Mouse (Mus musculus) stomach, postnatal 0 days (tissue): ENCODE results near the gene Col1a2. TPM values are rescaled to one million over a fixed set of nuclear protein-coding genes. Genes with fewer than 3 reads are reported as not detected.

Experiments used
- ATAC-seq: fragments of 200-750 bp; cut with Nextera tagmentation; 2 replicates; pipeline ENCODE4 v1.8.0; 2017; ENCODE audit not compliant: low FRiP score, low TSS enrichment
- DNase-seq: peaks from one replicate; pipeline ENCODE4 v3.0.0-alpha.2; 2016; ENCODE audit warnings: low spot score
- H3K27ac ChIP-seq: fragments of 300-500 bp; sonication (generic); replicated peaks from 2 replicates; pipeline ENCODE4 v1.5.1; 2014; ENCODE audit warnings: mild to moderate bottlenecking, control low read depth
- H3K27me3 ChIP-seq: fragments of 300-500 bp; sonication (generic); 2 replicates; pipeline ENCODE4 v1.6.1; 2014; ENCODE audit warnings: low read length; ENCODE audit not compliant: control insufficient read depth, insufficient read depth
- H3K36me3 ChIP-seq: fragments of 300-500 bp; sonication (generic); 2 replicates; pipeline ENCODE4 v1.6.1; 2014; ENCODE audit warnings: low read length, mixed read lengths; ENCODE audit not compliant: control insufficient read depth, insufficient read depth
- H3K4me1 ChIP-seq: fragments of 300-500 bp; sonication (generic); replicated peaks from 2 replicates; pipeline ENCODE4 v1.6.1; 2014; ENCODE audit warnings: antibody characterized with exemption; ENCODE audit not compliant: control insufficient read depth, insufficient read depth
- H3K4me2 ChIP-seq: fragments of 300-500 bp; sonication (generic); replicated peaks from 2 replicates; pipeline ENCODE4 v1.6.1; 2014; ENCODE audit warnings: low read depth, mild to moderate bottlenecking, control low read depth, moderate library complexity
- H3K4me3 ChIP-seq: fragments of 300-500 bp; sonication (generic); 2 replicates; pipeline ENCODE4 v1.5.1; 2014; ENCODE audit warnings: low read depth, low read length, control low read depth
- H3K9ac ChIP-seq: fragments of 300-500 bp; sonication (generic); 2 replicates; pipeline ENCODE4 v1.6.1; 2014; ENCODE audit warnings: mild to moderate bottlenecking, low read length, control low read depth, mixed read lengths
- H3K9me3 ChIP-seq: fragments of 300-500 bp; sonication (generic); 2 replicates; pipeline ENCODE4 v1.6.1; 2016; ENCODE audit warnings: low read length; ENCODE audit not compliant: control insufficient read depth
- CTCF ChIP-seq: IDR thresholded peaks from 2 replicates; pipeline ENCODE4 v1.5.1; 2016; ENCODE audit warnings: antibody characterized with exemption, low read depth, mild to moderate bottlenecking, moderate library complexity
- EP300 ChIP-seq: optimal IDR thresholded peaks from 2 replicates; pipeline ENCODE3; 2016; ENCODE audit warnings: antibody characterized with exemption
- WGBS: fragments of 180-500 bp; shearing (Covaris S2); extraction: QIAGEN DNeasy Blood & Tissue Kit; methylation state at CpG from one replicate; pipeline ENCODE4 v1.1.7; 2014; 5-methylcytosine and 5-hydroxymethylcytosine counted together
- polyA plus RNA-seq: library from polyadenylated mRNA; unstranded; fragments of >200 nt; fragmentation: Nextera tagmentation; extraction: Ambion mirVana; gene quantifications from 2 replicates; pipeline ENCODE4 v1.2.1, GENCODE M21; 2015

The Col1a2 gene
- polyA plus RNA-seq, 1 experiment from 2014 or later, result 504 TPM

- no peak for DNase-seq
- H3K9me3 ChIP-seq, result no peaks in the 10 kb centered on the region
- no peak overlapping the region for H3K9ac ChIP-seq
- H3K4me2 ChIP-seq, result no peak overlapping the region
- H3K4me1 ChIP-seq, result no peaks in the 10 kb centered on the region
- no peak for TF ChIP-seq EP300
- TF ChIP-seq CTCF, result no peak
- no peaks in the 10 kb centered on the region for H3K27me3 ChIP-seq
- H3K27ac ChIP-seq, result no peak overlapping the region
- no peak overlapping the region for H3K4me3 ChIP-seq
- ATAC-seq, result no peak
- no peaks in the 10 kb centered on the region for H3K36me3 ChIP-seq
- 34% methylated on average over 3 of the region's 3 CpGs for WGBS
Observed at GRCm38 (mm10) chr6:4465320-4465719, 39.3 kb upstream of the Col1a2 start.

GRCm38 (mm10) chr6:4483577-4483936 is 21.1 kb upstream of the Col1a2 start:
- Histone ChIP-seq H3K36me3 (no peaks in the 10 kb centered on the region), H3K27me3 (no peaks in the 10 kb centered on the region), H3K4me3 (no peak overlapping the region), H3K4me1 (peaks cover 5% of the 10 kb centered on the region), H3K9ac (no peak overlapping the region), H3K4me2 (no peak overlapping the region), H3K27ac (peak overlapping the region; percentile 25; the same call in 1 of the 2 replicates), H3K9me3 (no peaks in the 10 kb centered on the region)
- DNase-seq, result no peak
- ATAC-seq, result no peak
- 56% methylated on average over 4 of the region's 4 CpGs for WGBS
- TF ChIP-seq EP300, result no peak
- TF ChIP-seq CTCF, result no peak

- peak overlapping the region; percentile 25 for H3K27ac ChIP-seq
- H3K4me3 ChIP-seq, result no peak overlapping the region
- H3K4me2 ChIP-seq, result peak overlapping the region; percentile 2; the same call in 1 of the 2 replicates
- ATAC-seq (no peak), DNase-seq (no peak)
- TF ChIP-seq EP300, result no peak
- TF ChIP-seq CTCF, result no peak
- peaks cover 5% of the 10 kb centered on the region for H3K4me1 ChIP-seq
- H3K27me3 ChIP-seq, result no peaks in the 10 kb centered on the region
- 25% methylated on average over 7 of the region's 7 CpGs for WGBS
- no peaks in the 10 kb centered on the region for H3K36me3 ChIP-seq
- no peaks in the 10 kb centered on the region for H3K9me3 ChIP-seq
- no peak overlapping the region for H3K9ac ChIP-seq
Observed at GRCm38 (mm10) chr6:4483937-4484601, 20.5 kb upstream of the Col1a2 start.

- peaks cover 5% of the 10 kb centered on the region for H3K4me1 ChIP-seq
- no peak overlapping the region for H3K4me3 ChIP-seq
- no peaks in the 10 kb centered on the region for H3K9me3 ChIP-seq
- no peaks in the 10 kb centered on the region for H3K36me3 ChIP-seq
- H3K27ac ChIP-seq, result peak overlapping the region; percentile 93
- no peak for TF ChIP-seq EP300
- TF ChIP-seq CTCF, result no peak
- no peak overlapping the region for H3K9ac ChIP-seq
- WGBS, result 3% methylated on average over 1 of the region's 1 CpGs
- H3K4me2 ChIP-seq, result peak overlapping the region; percentile 37
- ATAC-seq (peak; percentile 82; the same call in 1 of the 2 replicates), DNase-seq (peak; percentile 36)
- H3K27me3 ChIP-seq, result no peaks in the 10 kb centered on the region
Observed at GRCm38 (mm10) chr6:4488349-4488748, 16.3 kb upstream of the Col1a2 start.

DNA sequence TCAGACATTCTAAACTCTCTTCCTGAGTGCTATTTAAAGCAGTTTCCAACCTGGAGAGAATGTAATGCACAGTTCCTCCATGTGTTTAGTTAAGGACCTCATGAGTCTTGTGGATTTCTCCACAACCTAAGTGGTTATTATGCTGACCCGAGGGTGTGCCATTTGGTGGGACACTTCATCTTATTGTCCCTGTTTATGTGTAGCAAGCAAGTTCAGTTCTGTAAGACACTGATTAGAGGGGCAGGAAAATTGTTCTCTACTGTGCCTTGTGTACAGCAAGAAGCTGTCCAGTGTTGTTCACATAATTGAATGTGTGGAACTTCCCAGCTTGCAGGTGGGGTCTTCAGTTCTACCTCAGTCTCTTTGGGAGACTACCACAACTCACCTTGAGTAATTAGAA is 15.6 kb upstream of the Col1a2 start:
- ATAC-seq, result no peak
- 46% methylated on average over 1 of the region's 1 CpGs for WGBS
- peak overlapping the region; percentile 37 for H3K4me2 ChIP-seq
- H3K27ac ChIP-seq, result peak overlapping the region; percentile 93
- no peaks in the 10 kb centered on the region for H3K27me3 ChIP-seq
- H3K9ac ChIP-seq, result peak overlapping the region; percentile 23; the same call in 1 of the 2 replicates
- no peak overlapping the region for H3K4me3 ChIP-seq
- peaks cover under 1% of the 10 kb centered on the region for H3K4me1 ChIP-seq
- DNase-seq, result no peak
- H3K36me3 ChIP-seq, result no peaks in the 10 kb centered on the region
- H3K9me3 ChIP-seq, result no peaks in the 10 kb centered on the region
- TF ChIP-seq EP300 (no peak), CTCF (no peak)

DNA sequence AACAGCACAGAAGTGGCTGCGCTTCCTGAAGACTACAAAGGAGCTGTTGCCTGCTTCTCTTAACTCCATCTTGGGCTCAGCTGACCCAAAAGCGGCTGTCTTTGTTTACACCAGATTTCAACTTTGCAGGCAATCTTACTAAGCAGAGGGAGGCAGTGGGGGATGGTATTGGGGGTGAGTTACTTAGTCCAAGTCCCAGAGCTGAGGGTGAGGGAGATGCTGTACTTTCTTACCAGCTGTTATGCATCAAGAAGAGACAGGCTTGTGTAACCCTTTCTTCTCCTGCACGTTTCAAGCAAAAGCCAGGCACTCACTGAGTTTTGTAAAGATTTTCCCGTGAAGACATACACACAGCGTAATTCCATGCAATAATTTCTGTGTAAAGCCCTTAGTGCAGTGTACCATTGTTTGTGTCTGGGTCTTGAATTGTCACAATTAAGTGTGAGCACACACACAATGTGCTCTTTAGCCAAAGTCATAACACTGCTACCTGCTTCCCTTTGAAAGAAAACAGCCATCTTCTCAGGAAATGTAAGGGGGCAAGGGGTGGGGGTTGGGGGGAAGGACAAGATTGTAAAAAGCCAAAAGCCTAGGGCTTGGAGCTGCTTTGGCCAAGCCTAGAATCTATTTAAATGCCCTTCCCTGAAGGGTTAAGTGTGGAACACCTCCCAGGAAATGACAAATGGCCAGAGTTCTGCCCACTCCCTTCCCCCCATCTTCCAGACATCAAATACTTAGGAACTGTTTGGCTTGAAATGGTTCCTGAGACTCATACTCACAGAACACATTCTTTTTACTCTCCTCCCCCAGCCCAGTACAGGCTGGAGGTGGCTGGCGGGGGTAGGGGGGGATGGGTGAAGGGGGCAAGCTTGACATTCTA is 15.0 kb upstream of the Col1a2 start:
- peak overlapping the region; percentile 47 for H3K9ac ChIP-seq
- 24% methylated on average over 6 of the region's 6 CpGs for WGBS

More for the DNA sequence above, 15.0 kb upstream of the Col1a2 start:
- Histone ChIP-seq H3K4me3 (peak overlapping the region; percentile 22; the same call in 1 of the 2 replicates), H3K4me1 (no peaks in the 10 kb centered on the region), H3K36me3 (no peaks in the 10 kb centered on the region), H3K27me3 (no peaks in the 10 kb centered on the region), H3K4me2 (peak overlapping the region; percentile 45), H3K9me3 (no peaks in the 10 kb centered on the region), H3K27ac (peak overlapping the region; percentile 93)
- ATAC-seq (peak; percentile 90), DNase-seq (peak; percentile 38)
- no peak for TF ChIP-seq EP300
- TF ChIP-seq CTCF, result no peak
